Mouse (Mus musculus) spleen, adult 2 months (tissue): ENCODE measurements around the gene C130032M10Rik. TPM values are rescaled to one million over a fixed set of nuclear protein-coding genes. Genes with fewer than 3 reads are reported as not detected.
"Not testable (repeated sequence)": the region's sequence is repeated elsewhere in the genome, so short reads cannot be mapped to it uniquely, and the experiment has no call there.

ENCODE experiments used
- DNase-seq, 2 experiments: peaks; one replicate each; pipeline versions ENCODE4 v3.0.0 to v3.0.0-alpha.2; 2012 to 2021; ENCODE audit warnings: low spot score in 2 of 2, low read depth in 1 of 2
- H3K27ac ChIP-seq: fragments of 200-500 bp; 2 replicates; pipeline ENCODE4 v1.5.1; 2012; ENCODE audit warnings: low read length, inconsistent platforms; ENCODE audit not compliant: insufficient read depth
- H3K27me3 ChIP-seq: fragments of 200-500 bp; 2 replicates; pipeline ENCODE4 v1.6.1; 2012; ENCODE audit warnings: mild to moderate bottlenecking, moderate library complexity, low read length, inconsistent platforms; ENCODE audit not compliant: control insufficient read depth, insufficient read depth
- H3K36me3 ChIP-seq: fragments of 200-500 bp; 2 replicates; pipeline ENCODE4 v1.6.1; 2012; ENCODE audit warnings: mild to moderate bottlenecking, low read length, inconsistent platforms; ENCODE audit not compliant: control insufficient read depth, insufficient read depth
- H3K4me1 ChIP-seq: fragments of 200-500 bp; 2 replicates; pipeline ENCODE4 v1.6.1; 2011; ENCODE audit warnings: inconsistent platforms; ENCODE audit not compliant: control insufficient read depth, insufficient read depth, insufficient read length
- H3K4me3 ChIP-seq: fragments of 200-500 bp; 2 replicates; pipeline ENCODE4 v1.5.1; 2011; ENCODE audit warnings: mild to moderate bottlenecking, inconsistent platforms; ENCODE audit not compliant: insufficient read depth, insufficient read length; ENCODE audit errors: extremely low read depth
- CTCF ChIP-seq: fragments of 200-500 bp; IDR thresholded peaks from 2 replicates; pipeline ENCODE4 v1.5.1; 2011; ENCODE audit warnings: mild to moderate bottlenecking, inconsistent platforms; ENCODE audit not compliant: insufficient read depth, insufficient read length, insufficient replicate concordance; ENCODE audit errors: extremely low read depth
- POLR2A ChIP-seq: fragments of 200-500 bp; IDR thresholded peaks from 2 replicates; pipeline ENCODE4 v1.6.1; 2011; ENCODE audit warnings: low read depth, low read length, inconsistent platforms
- WGBS: fragments of 180-500 bp; shearing (Covaris S2); methylation state at CpG from one replicate; pipeline ENCODE4 v1.1.7; 2018; 5-methylcytosine and 5-hydroxymethylcytosine counted together
- polyA plus RNA-seq: library from polyadenylated mRNA; depleted of rRNA; stranded (reverse); fragments of >200 nt; gene quantifications from 2 replicates; pipeline ENCODE4 v1.2.3, GENCODE M21; 2012

The C130032M10Rik gene
- polyA plus RNA-seq, 1 experiment = not detected

- 97% methylated on average over 21 of the region's 21 CpGs for WGBS
Measured at GRCm38 (mm10) chr9:114512831-114513230, 2.7 kb upstream of the C130032M10Rik start.

GRCm38 (mm10) chr9:114517924-114518497 is 2.5 kb downstream of the C130032M10Rik start:
- H3K27ac ChIP-seq = no peak overlapping the region
- no peaks in the 10 kb centered on the region; the same call in 1 of the 2 replicates for H3K4me1 ChIP-seq
- H3K27me3 ChIP-seq = no peaks in the 10 kb centered on the region
- H3K36me3 ChIP-seq = no peaks in the 10 kb centered on the region
- DNase-seq = no peak
- no peak overlapping the region for H3K4me3 ChIP-seq
- TF ChIP-seq CTCF (no peak), POLR2A (no peak)
- 79% methylated on average over 13 of the region's 13 CpGs for WGBS

More at GRCm38 (mm10) chr9:114512831-114513230, 2.7 kb upstream of the C130032M10Rik start:
- no peaks in the 10 kb centered on the region for H3K36me3 ChIP-seq
- no peak overlapping the region for H3K4me3 ChIP-seq
- no peaks in the 10 kb centered on the region for H3K27me3 ChIP-seq
- TF ChIP-seq CTCF = no peak
- TF ChIP-seq POLR2A = no peak
- peaks cover 3% of the 10 kb centered on the region for H3K4me1 ChIP-seq
- no peak overlapping the region for H3K27ac ChIP-seq
- no peak for DNase-seq

GRCm38 (mm10) chr9:114518812-114519477 is 3.4 kb downstream of the C130032M10Rik start:
- no peak for TF ChIP-seq POLR2A
- no peak for TF ChIP-seq CTCF
- Histone ChIP-seq H3K36me3 (no peaks in the 10 kb centered on the region), H3K27ac (no peak overlapping the region), H3K27me3 (no peaks in the 10 kb centered on the region), H3K4me1 (no peaks in the 10 kb centered on the region; the same call in 1 of the 2 replicates), H3K4me3 (no peak overlapping the region)
- DNase-seq = no peak
- WGBS = 74% methylated on average over 9 of the region's 9 CpGs

- DNase-seq, H3K27me3 ChIP-seq, H3K4me1 ChIP-seq, H3K4me3 ChIP-seq, H3K27ac ChIP-seq, H3K36me3 ChIP-seq: not testable (repeated sequence)
- WGBS = 64% methylated on average over 4 of the region's 4 CpGs
Measured at GRCm38 (mm10) chr9:114520529-114520928, 5.0 kb downstream of the C130032M10Rik start.

- Histone ChIP-seq H3K27ac (no peak overlapping the region), H3K27me3 (no peaks in the 10 kb centered on the region), H3K4me1 (peaks cover 1% of the 10 kb centered on the region), H3K4me3 (no peak overlapping the region), H3K36me3 (no peaks in the 10 kb centered on the region)
- TF ChIP-seq POLR2A (no peak), CTCF (no peak)
- DNase-seq = no peak
- WGBS = 41% methylated on average over 5 of the region's 5 CpGs
Measured at GRCm38 (mm10) chr9:114522041-114522440, 6.5 kb downstream of the C130032M10Rik start.

GRCm38 (mm10) chr9:114522501-114522900 is 7.0 kb downstream of the C130032M10Rik start:
- H3K4me1 ChIP-seq = peaks cover 4% of the 10 kb centered on the region
- H3K36me3 ChIP-seq = no peaks in the 10 kb centered on the region
- no peak for TF ChIP-seq POLR2A
- TF ChIP-seq CTCF = no peak
- H3K27me3 ChIP-seq = no peaks in the 10 kb centered on the region
- no peak overlapping the region for H3K27ac ChIP-seq
- DNase-seq = no peak
- H3K4me3 ChIP-seq = no peak overlapping the region
- WGBS = 92% methylated on average over 9 of the region's 9 CpGs

GRCm38 (mm10) chr9:114525073-114525633 is 9.7 kb downstream of the C130032M10Rik start:
- Histone ChIP-seq H3K36me3 (no peaks in the 10 kb centered on the region), H3K27ac (no peak overlapping the region), H3K4me1 (peaks cover 5% of the 10 kb centered on the region), H3K27me3 (no peaks in the 10 kb centered on the region), H3K4me3 (no peak overlapping the region)
- DNase-seq = no peak
- TF ChIP-seq POLR2A (no peak), CTCF (no peak)
- 93% methylated on average over 13 of the region's 15 CpGs for WGBS
